Mouse (Mus musculus): Measurements from ENCODE around the gene Tyms.

Tyms gene

GRCm38 (mm10) chr5:30072825-30073821, at the start of gene Tyms:
Tyms (minus strand) TSS chr5:30073617.
- peak; percentile 84 for DNase-seq (ENCODE audit: low spot score)

DNA sequence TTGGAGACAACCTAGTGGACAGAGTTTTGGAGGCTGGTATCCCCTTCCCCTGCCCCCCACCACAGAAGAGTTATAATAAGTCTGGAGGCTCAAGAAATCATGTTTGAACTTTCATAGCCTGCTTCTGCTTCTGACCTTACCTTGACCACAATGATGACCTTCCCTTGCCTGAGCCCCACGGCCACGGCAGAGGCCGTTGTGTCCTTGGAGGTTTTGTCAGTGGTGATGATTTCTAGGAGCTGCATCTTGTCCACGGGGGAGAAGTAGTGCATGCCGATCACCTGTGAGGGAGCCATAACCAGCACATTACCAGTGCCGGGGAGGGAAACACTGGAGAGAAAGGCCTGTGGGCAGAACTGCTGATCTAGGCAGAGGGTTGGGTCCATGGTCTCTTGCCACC, 49.1 kb upstream of the Tyms start:
- no peak for DNase-seq (ENCODE audit: low spot score)

GRCm38 (mm10) chr5:30120106-30120505, 46.7 kb upstream of the Tyms start:
- DNase-seq (ENCODE audit: low spot score) = no peak

DNA sequence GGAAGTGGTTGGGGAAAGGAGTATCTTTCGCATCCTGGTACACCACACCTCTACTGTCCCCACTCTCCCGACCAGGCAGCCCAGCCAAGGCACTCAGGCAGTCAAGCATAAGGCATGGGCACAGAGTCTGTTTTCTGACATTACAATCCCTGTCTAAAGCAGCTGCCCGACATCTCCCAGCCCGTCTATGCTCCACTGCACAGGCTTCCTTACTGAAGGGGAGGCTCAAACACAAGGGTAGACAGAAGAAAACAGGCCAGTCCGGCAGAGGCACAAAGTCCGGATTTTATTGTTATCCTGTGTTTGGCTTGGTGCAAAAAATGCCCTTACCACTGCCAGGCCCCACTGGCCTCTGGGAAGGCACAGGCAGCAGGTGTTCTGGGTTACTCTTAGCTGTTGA, 45.7 kb upstream of the Tyms start:
- no peak for DNase-seq (ENCODE audit: low spot score)

- no peak for DNase-seq (ENCODE audit: low spot score)
These were observed 44.6 kb upstream of the Tyms start for GRCm38 (mm10) chr5:30118018-30118417.

- DNase-seq (ENCODE audit: low spot score) = no peak
These were observed 42.3 kb upstream of the Tyms start for GRCm38 (mm10) chr5:30115718-30116117.

DNA sequence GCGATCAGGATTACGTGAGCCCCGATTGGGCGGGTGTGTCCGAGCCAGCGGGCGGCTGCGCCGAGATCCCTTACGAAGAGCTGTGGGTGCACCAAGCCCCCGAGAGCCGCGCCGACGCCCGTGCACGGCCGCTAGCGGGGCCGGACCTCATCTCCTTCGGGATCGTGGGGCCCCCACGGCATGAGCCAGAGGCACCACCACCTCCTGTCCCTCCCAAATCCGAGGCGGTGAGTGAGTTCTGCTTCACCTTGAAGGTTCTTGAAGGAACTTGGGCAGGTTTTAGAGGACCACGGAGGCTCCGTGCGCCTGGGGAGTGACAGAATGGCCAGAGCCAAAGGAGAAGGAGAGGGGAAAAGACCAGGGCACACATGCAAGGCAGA, 41.3 kb upstream of the Tyms start:
- no peak for DNase-seq (ENCODE audit: low spot score)

DNA sequence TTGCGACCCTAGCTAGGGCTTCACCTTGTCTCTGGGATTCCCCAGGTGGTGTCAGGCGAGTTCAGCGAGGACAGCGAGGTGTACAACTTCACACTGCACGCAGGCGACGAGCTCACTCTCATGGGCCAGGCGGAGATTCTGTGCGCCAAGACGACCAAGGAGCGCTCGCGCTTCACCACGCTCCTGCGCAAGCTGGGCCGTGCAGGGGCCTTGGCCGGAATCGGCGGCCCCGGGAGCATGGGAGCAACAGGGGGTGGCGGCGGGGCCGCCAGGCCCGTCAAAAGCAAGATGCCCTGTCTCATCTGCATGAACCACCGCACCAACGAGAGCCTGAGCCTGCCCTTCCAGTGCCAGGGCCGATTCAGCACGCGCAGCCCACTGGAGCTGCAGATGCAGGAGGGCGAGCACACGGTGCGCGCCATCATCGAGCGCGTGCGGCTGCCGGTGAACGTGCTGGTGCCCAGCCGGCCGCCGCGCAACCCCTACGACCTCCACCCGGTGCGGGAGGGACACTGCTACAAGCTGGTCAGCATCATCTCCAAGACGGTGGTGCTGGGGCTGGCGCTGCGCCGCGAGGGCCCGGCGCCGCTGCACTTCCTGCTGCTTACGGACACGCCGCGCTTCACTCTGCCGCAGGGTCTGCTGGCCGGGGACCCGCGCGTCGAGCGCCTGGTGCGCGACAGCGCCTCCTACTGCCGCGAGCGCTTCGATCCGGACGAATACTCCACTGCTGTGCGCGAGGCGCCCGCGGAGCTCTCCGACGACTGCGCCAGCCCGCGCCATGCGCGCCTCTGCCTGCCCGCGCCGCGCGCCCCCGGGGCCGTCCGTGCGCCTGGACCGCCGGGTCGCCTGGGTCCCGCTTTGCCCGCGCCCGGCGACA, 40.7 kb upstream of the Tyms start:
- DNase-seq (ENCODE audit: low spot score) = peak; percentile 71

DNA sequence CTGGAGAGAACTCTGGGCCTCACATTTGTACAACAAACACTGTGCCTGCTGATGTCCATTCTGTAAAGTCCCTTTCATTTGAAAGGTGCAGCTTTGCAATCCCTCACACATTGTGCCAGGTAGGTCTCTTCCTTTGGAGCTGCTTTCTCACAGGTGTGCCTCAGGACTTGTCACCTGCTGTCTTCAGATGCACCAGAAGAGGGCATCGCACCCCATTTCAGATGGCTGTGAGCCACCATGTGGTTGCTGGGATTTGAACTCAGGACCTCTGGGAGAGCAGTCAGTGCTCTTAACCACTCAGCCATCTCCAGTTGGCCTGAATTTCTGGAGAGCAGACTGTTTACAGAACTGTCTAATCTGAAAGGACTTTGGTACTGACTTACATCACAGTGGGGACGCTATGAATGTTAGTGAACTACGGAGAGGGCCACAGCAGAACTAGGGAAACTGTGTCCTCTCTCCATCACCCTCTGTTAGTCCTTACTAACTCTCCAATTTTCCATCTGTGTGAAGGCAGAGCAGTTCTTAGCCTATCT, 39.2 kb upstream of the Tyms start:
- no peak for DNase-seq (ENCODE audit: low spot score)

DNA sequence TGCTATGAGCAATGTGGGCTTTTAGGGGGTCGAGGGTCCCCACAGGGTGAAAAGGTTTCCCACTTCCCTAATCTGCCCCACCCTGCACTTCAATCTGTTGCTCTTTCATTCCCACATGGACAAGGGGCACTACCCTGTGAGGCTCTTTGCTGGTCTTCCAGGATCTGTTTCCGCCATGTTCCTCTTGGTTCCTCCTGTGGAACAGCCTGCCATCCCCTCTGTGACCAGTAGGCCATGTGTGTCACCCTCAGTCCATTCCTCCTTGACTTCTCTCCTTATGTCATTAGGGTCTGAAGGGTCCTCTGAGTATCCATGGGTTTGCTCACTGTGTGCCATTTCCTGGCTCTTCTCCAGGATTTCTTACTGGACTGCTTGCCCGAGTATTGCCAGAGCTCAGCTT, 38.4 kb upstream of the Tyms start:
- DNase-seq (ENCODE audit: low spot score) = no peak

DNA sequence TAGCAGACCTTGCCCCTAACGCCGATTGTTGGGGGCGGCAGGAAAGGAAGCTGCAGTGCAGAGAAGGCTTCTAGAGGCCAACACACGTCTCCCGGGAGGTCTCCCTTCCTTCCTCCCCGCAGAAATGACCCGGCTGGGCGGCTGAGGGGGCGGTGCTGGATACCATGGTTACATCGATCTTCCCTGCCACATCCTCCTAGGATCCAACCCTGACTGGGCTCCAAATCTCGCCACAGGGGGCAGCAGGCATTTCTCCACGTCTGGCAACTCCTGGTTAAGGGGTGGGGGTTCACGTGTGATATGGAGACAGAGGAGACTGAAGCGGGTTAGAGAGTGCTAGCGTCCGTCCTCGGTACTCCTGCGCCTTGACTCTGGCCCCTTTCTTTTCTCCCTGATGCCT, 37.7 kb upstream of the Tyms start:
- no peak for DNase-seq (ENCODE audit: low spot score)

GRCm38 (mm10) chr5:30110371-30111060, 37.1 kb upstream of the Tyms start:
- no peak for DNase-seq (ENCODE audit: low spot score)

DNA sequence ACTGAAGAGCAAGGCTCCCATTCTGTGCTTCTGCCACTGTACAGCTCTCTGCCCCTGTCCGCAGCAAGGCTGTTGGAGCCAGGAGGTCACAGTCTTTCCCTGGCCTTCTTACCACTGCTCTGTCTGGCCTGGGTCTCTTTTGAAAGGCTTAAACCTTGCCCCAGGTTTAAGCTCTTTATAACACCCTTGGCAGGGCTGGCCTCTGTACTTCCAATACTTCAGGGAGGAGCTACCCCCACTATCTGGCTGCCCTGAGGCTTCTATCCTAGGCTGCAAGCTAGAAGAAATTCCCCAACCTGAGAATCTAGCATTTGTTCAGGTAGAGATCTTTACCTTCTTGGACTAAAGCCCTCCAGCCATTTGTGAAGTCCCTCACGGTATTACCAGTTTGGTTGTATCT, 36.5 kb upstream of the Tyms start:
- no peak for DNase-seq (ENCODE audit: low spot score)

DNA sequence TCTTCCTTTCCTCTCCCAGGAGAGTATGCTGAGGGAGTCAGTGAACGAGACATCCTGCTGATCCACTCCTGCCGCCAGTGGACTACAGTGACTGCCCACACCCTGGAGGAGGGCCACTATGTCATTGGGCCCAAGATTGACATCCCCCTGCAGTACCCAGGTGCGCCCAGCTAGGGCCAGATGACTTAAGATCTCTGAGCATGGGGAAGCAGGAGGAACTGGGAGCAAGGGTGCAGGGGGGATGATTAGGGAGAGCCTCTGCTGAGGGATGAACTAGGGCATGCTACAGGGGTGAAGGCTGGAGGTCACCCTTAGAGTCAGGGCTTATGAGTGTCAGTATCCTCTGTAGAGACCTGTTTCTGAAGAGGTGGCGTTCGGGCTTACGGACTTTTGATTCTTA, 34.8 kb upstream of the Tyms start:
- DNase-seq (ENCODE audit: low spot score) = no peak

- no peak for DNase-seq (ENCODE audit: low spot score)
These were observed 34.2 kb upstream of the Tyms start for GRCm38 (mm10) chr5:30107611-30108041.

GRCm38 (mm10) chr5:30107186-30107585, 33.8 kb upstream of the Tyms start:
- no peak for DNase-seq (ENCODE audit: low spot score)

- DNase-seq (ENCODE audit: low spot score) = no peak
These were observed 33.3 kb upstream of the Tyms start for GRCm38 (mm10) chr5:30106756-30107155.

DNA sequence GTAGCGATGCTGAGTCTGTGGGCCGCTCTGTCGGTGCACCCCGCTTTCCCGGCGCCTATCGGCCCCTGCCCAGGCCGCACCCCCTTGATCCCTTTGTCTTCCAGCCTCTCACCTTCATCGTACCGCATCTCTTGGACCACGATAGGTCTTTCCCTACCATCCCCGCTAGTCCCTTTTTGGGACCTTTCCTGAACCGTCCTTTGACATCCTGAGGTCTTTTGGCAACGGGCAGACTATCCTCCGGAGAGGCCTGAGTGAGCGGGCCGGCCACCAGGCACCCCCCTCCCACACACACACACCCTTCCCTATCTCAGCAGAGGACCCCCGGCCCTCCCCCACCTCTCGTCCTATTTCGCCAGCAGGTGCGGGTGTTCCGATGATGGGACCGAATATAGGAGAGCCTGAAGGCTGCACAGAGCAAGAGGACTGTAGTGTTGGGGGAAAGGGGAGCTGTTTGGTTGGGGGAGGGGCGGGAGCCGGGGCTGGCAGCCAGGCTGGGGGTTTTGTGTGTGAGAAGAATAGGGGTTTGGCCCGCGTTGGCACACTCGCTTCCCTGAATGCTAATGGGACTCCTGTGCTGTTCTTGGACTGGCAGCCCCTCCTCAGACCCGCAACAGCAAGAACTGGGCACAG, 32.4 kb upstream of the Tyms start, which contains the start of gene 3110082J24Rik:
TSS of gene 3110082J24Rik (minus strand) at position 419 of the 633 bp plus-strand sequence.
- no peak for DNase-seq (ENCODE audit: low spot score)

- peak; percentile 53 for DNase-seq (ENCODE audit: low spot score)
These were observed 31.6 kb upstream of the Tyms start, which contains the start of gene Garem2 for GRCm38 (mm10) chr5:30104841-30105667. Garem2 (plus strand) TSS chr5:30105161.

GRCm38 (mm10) chr5:30104339-30104738, 30.9 kb upstream of the Tyms start:
- DNase-seq (ENCODE audit: low spot score) = peak; percentile 70

Data from testis, postnatal 14 days (tissue).